Mouse (Mus musculus) kidney, embryonic 16.5 days (tissue): Measurements from ENCODE around the gene Sh3d19. TPM values are rescaled to one million over a fixed set of nuclear protein-coding genes. Genes with fewer than 3 reads are reported as not detected.

Experiments
- polyA plus RNA-seq: library from polyadenylated mRNA; unstranded; fragments of >200 nt; fragmentation: Nextera tagmentation; extraction: Ambion mirVana; gene quantifications from 2 replicates; pipeline ENCODE4 v1.2.1, GENCODE M21; 2015

The Sh3d19 gene
- polyA plus RNA-seq, 1 experiment from 2014 or later = 27.4 TPM

Other genes with a start within 250 kb of the Sh3d19 start
- 6.1 and 6.7 TPM in 2 replicates for gene Fam160a1, start 153.8 kb upstream of the Sh3d19 start, polyA plus RNA-seq
- 3.0 and 3.7 TPM in 2 replicates for gene Glt28d2, start 83.6 kb upstream of the Sh3d19 start, polyA plus RNA-seq
- 8.7 and 13.4 TPM in 2 replicates for gene Gm37240, start 83.6 kb upstream of the Sh3d19 start, polyA plus RNA-seq
- gene Prss48, start 31.4 kb downstream of the Sh3d19 start, polyA plus RNA-seq = 0.19 and 0.27 TPM in 2 replicates
- gene Rps3a1, start 171.6 kb downstream of the Sh3d19 start, polyA plus RNA-seq = 1,116 and 1,127 TPM in 2 replicates